In genomic region chr16:23097290-23098104, GRCm38 (mm10) we compare ENCODE assay signal across 23 mouse cellular contexts. TPM values are rescaled to one million over a fixed set of nuclear protein-coding genes. Genes with fewer than 3 reads are reported as not detected.
DNase-seq lines count a peak whose midpoint lies in the region; ATAC-seq lines count a peak whose summit lies in the region.
"Not testable (repeated sequence)": the region's sequence is repeated elsewhere in the genome, so short reads cannot be mapped to it uniquely, and the experiment has no call there.
"Had no signal": no experiment of that assay in that cellular context is flagged by ENCODE, and none has a peak within 500 bp of the region (broad histone marks: within the 10 kb centered on the region; RNA-seq: fewer than 3 reads in every experiment).

No protein-coding gene starts in this region.

- H3K9ac ChIP-seq in forebrain, embryonic 14.5 days (ENCODE audit: low read length) = not testable (repeated sequence)

- H3K36me3 ChIP-seq in forebrain, embryonic 14.5 days (ENCODE audit: control insufficient read depth, insufficient read depth, low read length) = not testable (repeated sequence)

- not testable (repeated sequence) for H3K27ac ChIP-seq in forebrain, embryonic 14.5 days (ENCODE audit: low read depth, low read length)

- H3K4me2 ChIP-seq in forebrain, embryonic 14.5 days (ENCODE audit: low read length) = not testable (repeated sequence)

- WGBS in forebrain, embryonic 14.5 days = 80% methylated on average over 8 of the region's 8 CpGs

- peak; percentile 78; the same call in 1 of the 2 replicates for ATAC-seq in forebrain, embryonic 14.5 days
- peak; percentile 46; the same call in 1 of the 2 replicates for ATAC-seq in megakaryocyte progenitor cell, adult 5-6 weeks (replicated peaks; ENCODE audit: poor library complexity)

- not testable (repeated sequence) for H3K9me3 ChIP-seq in forebrain, embryonic 14.5 days (replicated peaks; ENCODE audit: control insufficient read depth, low read length)

- not testable (repeated sequence) for H3K27me3 ChIP-seq in forebrain, embryonic 14.5 days (replicated peaks; ENCODE audit: control insufficient read depth, insufficient read depth, low read length)

- not testable (repeated sequence) for H3K4me1 ChIP-seq in forebrain, embryonic 14.5 days (ENCODE audit: control insufficient read depth, insufficient read depth, low read length)

- peak; percentile 62 for DNase-seq in ES-CJ7 (ENCODE audit: low read depth, low spot score)
- DNase-seq in cerebellum, adult 9-11 months = peak; percentile 23
- DNase-seq in forebrain, embryonic 14.5 days (ENCODE audit: low spot score) = peak; percentile 58
- DNase-seq in heart, adult 11 months = peak; percentile 55
- DNase-seq in layer of hippocampus, adult 9-11 months = peak; percentile 60
- DNase-seq in telencephalon, adult 2 months (ENCODE audit: low read depth, low spot score) = peak; percentile 48

- H3K4me3 ChIP-seq in forebrain, embryonic 14.5 days (ENCODE audit: low read depth, low read length) = not testable (repeated sequence)

RNA-seq across cellular contexts. Expression of gene Eif4a2, which starts 9.7 kb away (rescaled TPM):
- polyA plus RNA-seq in forebrain, embryonic 14.5 days (2014; fragmentation: Nextera tagmentation; extraction: Ambion mirVana) = 340 and 434 TPM in 2 replicates
- 378 and 464 TPM in 2 replicates for total RNA-seq in megakaryocyte progenitor cell, adult 5-6 weeks (2015)
- 592 and 744 TPM in 2 replicates for total RNA-seq in megakaryocyte progenitor cell, adult 5-6 weeks (2017)

RNA-seq across cellular contexts. Expression of gene Rfc4, which starts 30.0 kb away (rescaled TPM):
- polyA plus RNA-seq in forebrain, embryonic 14.5 days (2014; fragmentation: Nextera tagmentation; extraction: Ambion mirVana) = 82.7 and 110 TPM in 2 replicates
- 195 and 224 TPM in 2 replicates for total RNA-seq in megakaryocyte progenitor cell, adult 5-6 weeks (2015)
- total RNA-seq in megakaryocyte progenitor cell, adult 5-6 weeks (2017) = 72.3 and 90.3 TPM in 2 replicates
- polyA plus RNA-seq: liver, adult 2 months had no signal

RNA-seq across cellular contexts. Expression of gene Kng1, which starts 39.8 kb away (rescaled TPM):
- not detected in 2 replicates for polyA plus RNA-seq in forebrain, embryonic 14.5 days (2014; fragmentation: Nextera tagmentation; extraction: Ambion mirVana)
- not detected in 2 replicates for total RNA-seq in megakaryocyte progenitor cell, adult 5-6 weeks (2015)
- total RNA-seq in megakaryocyte progenitor cell, adult 5-6 weeks (2017) = not detected in 2 replicates
- total RNA-seq: CH12.LX; common myeloid progenitor, adult 5-6 weeks; heart, adult 18-20 months; heart, postnatal 25 days had no signal
- polyA plus RNA-seq: embryonic facial prominence, embryonic 11.5 days; hindbrain, embryonic 13.5 days; limb, embryonic 10.5 days; midbrain, embryonic 14.5 days; myocyte had no signal

RNA-seq across cellular contexts. Expression of gene Adipoq, which starts 48.8 kb away (rescaled TPM):
- polyA plus RNA-seq in forebrain, embryonic 14.5 days (2014; fragmentation: Nextera tagmentation; extraction: Ambion mirVana) = not detected in 2 replicates
- total RNA-seq in megakaryocyte progenitor cell, adult 5-6 weeks (2015) = not detected in 2 replicates
- not detected in 2 replicates for total RNA-seq in megakaryocyte progenitor cell, adult 5-6 weeks (2017)
- total RNA-seq: common myeloid progenitor, adult 5-6 weeks had no signal
- polyA plus RNA-seq: embryonic facial prominence, embryonic 11.5 days; erythroblast, embryonic 14.5 days; hindbrain, embryonic 13.5 days; intestine, embryonic 15.5 days; limb, embryonic 10.5 days; liver, adult 2 months; liver, postnatal 0 days; midbrain, embryonic 14.5 days; myocyte; neural tube, embryonic 14.5 days; Patski; stomach, embryonic 16.5 days had no signal
